Mouse (Mus musculus): ENCODE measurements around the gene Mfap5. TPM values are rescaled to one million over a fixed set of nuclear protein-coding genes. Genes with fewer than 3 reads are reported as not detected.
"Not testable (repeated sequence)": the region's sequence is repeated elsewhere in the genome, so short reads cannot be mapped to it uniquely, and the experiment has no call there.

Mfap5 gene
- total RNA-seq, 4 experiments from 2014 or later, result 15.7 to 18.2 (median 18.0) TPM

- DNase-seq (ENCODE audit: low spot score), result no peak
These were observed 7.6 kb downstream of the Mfap5 start for GRCm38 (mm10) chr6:122512914-122513878.

- DNase-seq (ENCODE audit: low spot score), result no peak
These were observed 8.7 kb downstream of the Mfap5 start for GRCm38 (mm10) chr6:122514312-122514711.

GRCm38 (mm10) chr6:122515762-122516161 lies 10.1 kb downstream of the Mfap5 start:
- not testable (repeated sequence) for DNase-seq (ENCODE audit: low spot score)

- no peak for DNase-seq (ENCODE audit: low spot score)
These were observed 12.0 kb downstream of the Mfap5 start for GRCm38 (mm10) chr6:122517668-122518067.

GRCm38 (mm10) chr6:122519384-122519783 lies 13.7 kb downstream of the Mfap5 start:
- DNase-seq (ENCODE audit: low spot score), result no peak

- no peak for DNase-seq (ENCODE audit: low spot score)
These were observed 16.9 kb downstream of the Mfap5 start for GRCm38 (mm10) chr6:122522595-122522994.

GRCm38 (mm10) chr6:122523289-122523688 lies 17.6 kb downstream of the Mfap5 start:
- DNase-seq (ENCODE audit: low spot score), result no peak

GRCm38 (mm10) chr6:122527596-122527995 lies 22.0 kb downstream of the Mfap5 start:
- no peak for DNase-seq (ENCODE audit: low spot score)

GRCm38 (mm10) chr6:122528136-122528535 lies 22.5 kb downstream of the Mfap5 start:
- DNase-seq (ENCODE audit: low spot score), result no peak

GRCm38 (mm10) chr6:122531466-122532174 lies 26.0 kb downstream of the Mfap5 start:
- no peak for DNase-seq (ENCODE audit: low spot score)

- no peak for DNase-seq (ENCODE audit: low spot score)
These were observed 27.2 kb downstream of the Mfap5 start for GRCm38 (mm10) chr6:122532883-122533302.

- DNase-seq (ENCODE audit: low spot score), result no peak
These were observed 28.4 kb downstream of the Mfap5 start for GRCm38 (mm10) chr6:122534032-122534431.

- DNase-seq (ENCODE audit: low spot score), result no peak
These were observed 33.9 kb downstream of the Mfap5 start for GRCm38 (mm10) chr6:122539564-122539963.

GRCm38 (mm10) chr6:122542459-122542858 lies 36.8 kb downstream of the Mfap5 start:
- not testable (repeated sequence) for DNase-seq (ENCODE audit: low spot score)

GRCm38 (mm10) chr6:122543574-122543973 lies 37.9 kb downstream of the Mfap5 start:
- DNase-seq (ENCODE audit: low spot score), result no peak

- DNase-seq (ENCODE audit: low spot score), result no peak
These were observed 39.0 kb downstream of the Mfap5 start for GRCm38 (mm10) chr6:122544672-122545071.

GRCm38 (mm10) chr6:122545289-122545882 lies 39.7 kb downstream of the Mfap5 start:
- no peak for DNase-seq (ENCODE audit: low spot score)

- DNase-seq (ENCODE audit: low spot score), result no peak
These were observed 40.3 kb downstream of the Mfap5 start for GRCm38 (mm10) chr6:122545948-122546347.

- no peak for DNase-seq (ENCODE audit: low spot score)
These were observed 48.0 kb downstream of the Mfap5 start, which contains the start of gene Aicda for GRCm38 (mm10) chr6:122553606-122554005. Gene Aicda (plus strand): TSS chr6:122553801.

- DNase-seq (ENCODE audit: low spot score), result no peak
These were observed 48.5 kb downstream of the Mfap5 start for GRCm38 (mm10) chr6:122554102-122554501.

- no peak for DNase-seq (ENCODE audit: low spot score)
These were observed 49.6 kb downstream of the Mfap5 start for GRCm38 (mm10) chr6:122555266-122555665.

- peak; percentile 70 for DNase-seq (ENCODE audit: low spot score)
These were observed 51.4 kb downstream of the Mfap5 start for GRCm38 (mm10) chr6:122556959-122557561.
